Mouse (Mus musculus) embryonic facial prominence, embryonic 14.5 days (tissue): ENCODE results near the gene Sntg2. TPM values are rescaled to one million over a fixed set of nuclear protein-coding genes. Genes with fewer than 3 reads are reported as not detected.
A peak's percentile ranks its signal among the peaks of the same experiment; 100 is the strongest.

Source experiments
- ATAC-seq: fragments of 200-750 bp; cut with Nextera tagmentation; 2 replicates; pipeline ENCODE4 v1.8.0; 2017; ENCODE audit warnings: low read depth, moderate number of reproducible peaks, moderate TSS enrichment
- DNase-seq: peaks from one replicate; pipeline ENCODE4 v3.0.0-alpha.2; 2015; ENCODE audit warnings: low spot score
- H3K27ac ChIP-seq: fragments of 300-500 bp; sonication (generic); replicated peaks from 2 replicates; pipeline ENCODE4 v1.5.1; 2014; ENCODE audit warnings: low read depth, mild to moderate bottlenecking, low read length, moderate library complexity
- H3K27me3 ChIP-seq: fragments of 300-500 bp; sonication (generic); replicated peaks from 2 replicates; pipeline ENCODE4 v1.6.1; 2014; ENCODE audit warnings: low read length; ENCODE audit not compliant: control insufficient read depth, insufficient read depth
- H3K36me3 ChIP-seq: fragments of 300-500 bp; sonication (generic); 2 replicates; pipeline ENCODE4 v1.6.1; 2014; ENCODE audit warnings: low read length, mixed read lengths; ENCODE audit not compliant: control insufficient read depth, insufficient read depth
- H3K4me1 ChIP-seq: fragments of 300-500 bp; sonication (generic); 2 replicates; pipeline ENCODE4 v1.6.1; 2014; ENCODE audit warnings: antibody characterized with exemption, low read length; ENCODE audit not compliant: control insufficient read depth, insufficient read depth
- H3K4me2 ChIP-seq: fragments of 300-500 bp; sonication (generic); 2 replicates; pipeline ENCODE4 v1.6.1; 2014; ENCODE audit warnings: low read depth, mild to moderate bottlenecking, low read length, moderate library complexity, mixed read lengths
- H3K4me3 ChIP-seq: fragments of 300-500 bp; sonication (generic); 2 replicates; pipeline ENCODE4 v1.5.1; 2014; ENCODE audit warnings: low read depth, mild to moderate bottlenecking, low read length
- H3K9ac ChIP-seq: fragments of 300-500 bp; sonication (generic); 2 replicates; pipeline ENCODE4 v1.6.1; 2014; ENCODE audit warnings: low read depth, mild to moderate bottlenecking, low read length, moderate library complexity, mixed read lengths
- H3K9me3 ChIP-seq: fragments of 300-500 bp; sonication (generic); 2 replicates; pipeline ENCODE4 v1.6.1; 2016; ENCODE audit warnings: low read length; ENCODE audit not compliant: control insufficient read depth
- WGBS: fragments of 180-500 bp; shearing (Covaris S2); extraction: QIAGEN DNeasy Blood & Tissue Kit; methylation state at CpG from one replicate; pipeline ENCODE4 v1.1.7; 2014; 5-methylcytosine and 5-hydroxymethylcytosine counted together
- polyA plus RNA-seq: library from polyadenylated mRNA; unstranded; fragments of >200 nt; fragmentation: Nextera tagmentation; extraction: Ambion mirVana; gene quantifications from 2 replicates; pipeline ENCODE4 v1.2.1, GENCODE M21; 2014

Gene Sntg2
- polyA plus RNA-seq, 1 experiment from 2014 or later = 3.8 TPM

DNA sequence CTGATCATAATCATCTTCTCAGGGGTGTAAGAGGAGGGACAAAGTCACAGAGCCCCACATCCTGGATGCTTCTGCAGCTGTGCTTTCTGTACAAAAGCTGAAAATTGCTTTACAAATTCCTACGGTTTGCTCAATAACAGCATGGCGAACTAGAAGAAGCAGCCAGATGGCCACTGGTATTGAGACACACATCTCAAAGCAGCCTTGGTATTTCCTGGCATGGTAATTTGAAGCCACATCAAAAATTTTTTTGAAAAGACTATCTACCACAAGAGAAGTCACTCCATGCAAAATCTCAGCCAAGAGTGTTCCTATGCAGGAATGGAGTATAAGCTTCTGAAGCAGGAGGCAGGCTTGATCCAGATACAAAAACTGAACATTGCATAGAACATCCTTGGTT lies 195.6 kb downstream of the Sntg2 start:
- WGBS = 56% methylated on average over 2 of the region's 2 CpGs
- Histone ChIP-seq H3K4me2 (no peak overlapping the region), H3K27me3 (no peaks in the 10 kb centered on the region), H3K27ac (no peak overlapping the region), H3K4me1 (no peaks in the 10 kb centered on the region), H3K4me3 (no peak overlapping the region), H3K36me3 (no peaks in the 10 kb centered on the region), H3K9me3 (no peaks in the 10 kb centered on the region), H3K9ac (no peak overlapping the region)
- ATAC-seq = no peak
- DNase-seq = no peak

DNA sequence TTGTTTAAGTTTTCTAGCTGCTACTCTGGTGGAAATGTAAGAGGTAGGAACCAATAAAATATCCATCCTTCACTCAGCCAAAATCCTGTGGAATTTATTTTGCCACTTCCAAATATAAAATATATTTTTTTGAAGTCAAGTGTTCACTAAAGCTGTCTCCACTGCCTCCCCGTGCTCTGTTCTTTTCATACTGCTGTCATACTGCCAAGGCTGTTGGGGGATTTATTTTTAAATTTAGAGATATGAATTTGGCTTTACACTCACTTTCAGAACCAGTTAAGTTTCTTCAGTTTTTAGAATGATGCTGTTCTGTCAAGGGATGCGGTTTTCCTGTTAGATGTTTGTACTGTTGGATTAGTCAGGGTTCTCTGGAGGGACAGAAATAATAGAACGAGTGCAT lies 204.7 kb downstream of the Sntg2 start:
- DNase-seq = peak; percentile 35
- no peak overlapping the region for H3K4me2 ChIP-seq
- no peak overlapping the region for H3K4me3 ChIP-seq
- no peaks in the 10 kb centered on the region for H3K9me3 ChIP-seq
- H3K36me3 ChIP-seq = no peaks in the 10 kb centered on the region
- no peak overlapping the region for H3K27ac ChIP-seq
- H3K4me1 ChIP-seq = no peaks in the 10 kb centered on the region
- 60% methylated on average over 3 of the region's 3 CpGs for WGBS
- no peaks in the 10 kb centered on the region for H3K27me3 ChIP-seq
- no peak overlapping the region for H3K9ac ChIP-seq
- ATAC-seq = no peak

DNA sequence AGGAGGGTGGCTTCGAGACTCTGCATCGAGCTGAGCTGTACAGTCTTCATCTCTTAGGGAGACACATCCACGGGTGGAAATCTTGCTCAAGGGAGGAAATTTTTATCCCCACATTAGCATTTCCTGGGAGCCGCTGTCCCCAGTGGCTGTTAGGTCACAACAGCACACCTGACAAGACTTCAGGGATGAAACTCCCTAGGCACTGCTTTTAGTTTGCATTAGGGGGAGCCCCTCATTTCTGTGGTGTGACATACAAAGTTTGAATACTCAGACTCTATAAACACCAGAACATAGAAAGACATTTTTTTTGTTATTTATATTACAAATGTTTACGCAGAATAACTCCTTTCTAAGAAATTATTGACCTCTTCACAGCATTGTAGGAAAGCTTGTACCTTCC lies 208.6 kb downstream of the Sntg2 start:
- no peak overlapping the region for H3K27ac ChIP-seq
- H3K27me3 ChIP-seq = no peaks in the 10 kb centered on the region
- no peaks in the 10 kb centered on the region for H3K9me3 ChIP-seq
- 78% methylated on average over 5 of the region's 5 CpGs for WGBS
- DNase-seq (no peak), ATAC-seq (no peak)
- H3K4me3 ChIP-seq = no peak overlapping the region
- no peaks in the 10 kb centered on the region for H3K4me1 ChIP-seq
- no peaks in the 10 kb centered on the region for H3K36me3 ChIP-seq
- H3K9ac ChIP-seq = no peak overlapping the region
- H3K4me2 ChIP-seq = no peak overlapping the region

DNA sequence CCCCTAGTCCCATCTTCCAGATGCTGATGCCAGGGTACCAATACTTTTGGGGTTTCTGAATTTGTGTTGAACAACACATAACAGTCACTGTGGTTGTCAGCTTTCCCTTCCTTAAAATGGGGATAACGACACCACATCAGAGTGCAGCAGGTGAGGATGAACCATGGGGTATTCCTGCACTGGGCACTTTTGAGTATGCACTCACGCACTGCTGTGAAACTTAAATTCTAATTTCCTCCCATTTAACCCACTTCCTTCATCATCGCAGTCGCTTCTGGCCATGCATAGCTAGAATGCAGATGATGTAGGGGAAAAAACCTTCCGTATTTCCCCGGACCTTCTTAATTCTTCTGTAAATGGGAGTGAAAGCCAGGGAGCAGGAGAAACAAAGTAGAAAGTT lies 209.2 kb downstream of the Sntg2 start:
- no peak overlapping the region for H3K27ac ChIP-seq
- no peaks in the 10 kb centered on the region for H3K4me1 ChIP-seq
- H3K4me3 ChIP-seq = no peak overlapping the region
- ATAC-seq (no peak), DNase-seq (no peak)
- H3K27me3 ChIP-seq = no peaks in the 10 kb centered on the region
- H3K36me3 ChIP-seq = no peaks in the 10 kb centered on the region
- WGBS = 93% methylated on average over 6 of the region's 6 CpGs
- H3K9ac ChIP-seq = no peak overlapping the region
- no peak overlapping the region for H3K4me2 ChIP-seq
- no peaks in the 10 kb centered on the region for H3K9me3 ChIP-seq

DNA sequence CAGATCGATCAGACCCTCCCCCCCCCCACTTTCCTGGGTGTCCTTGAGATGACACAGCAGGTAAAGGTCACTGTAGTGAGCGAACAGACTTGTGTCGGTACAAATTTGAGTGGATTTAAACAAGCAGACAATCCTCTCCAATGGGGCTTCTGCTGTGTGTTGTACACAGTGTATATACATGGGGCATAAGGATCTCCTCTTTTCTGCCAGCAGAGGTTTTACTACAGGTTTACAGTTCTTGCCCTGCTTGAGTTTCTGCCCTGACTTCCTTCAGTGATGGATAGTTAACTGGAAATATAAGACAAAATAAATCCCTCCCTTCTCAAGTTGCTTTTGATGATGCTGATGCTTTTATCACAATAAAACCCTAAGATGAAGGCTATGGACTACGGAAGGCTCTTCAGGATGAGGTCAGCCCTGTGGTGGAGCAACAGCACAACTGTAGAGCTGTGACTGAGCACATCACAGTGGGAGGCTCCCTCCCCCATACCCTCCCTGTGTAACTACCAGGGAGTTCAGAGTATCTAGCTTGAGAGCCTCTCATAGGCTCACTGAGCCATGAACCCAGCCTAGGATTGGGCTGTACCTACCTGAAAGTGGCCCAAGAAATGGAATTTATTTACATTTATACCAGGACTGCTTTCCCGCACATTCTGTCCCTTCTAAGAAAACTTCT lies 211.3 kb downstream of the Sntg2 start:
- H3K4me1 ChIP-seq = no peaks in the 10 kb centered on the region
- no peak overlapping the region for H3K9ac ChIP-seq
- no peak overlapping the region for H3K27ac ChIP-seq
- H3K9me3 ChIP-seq = no peaks in the 10 kb centered on the region
- H3K27me3 ChIP-seq = no peaks in the 10 kb centered on the region
- H3K36me3 ChIP-seq = no peaks in the 10 kb centered on the region
- WGBS = 86% methylated on average over 5 of the region's 5 CpGs
- DNase-seq (no peak), ATAC-seq (no peak)
- H3K4me2 ChIP-seq = no peak overlapping the region
- no peak overlapping the region for H3K4me3 ChIP-seq

DNA sequence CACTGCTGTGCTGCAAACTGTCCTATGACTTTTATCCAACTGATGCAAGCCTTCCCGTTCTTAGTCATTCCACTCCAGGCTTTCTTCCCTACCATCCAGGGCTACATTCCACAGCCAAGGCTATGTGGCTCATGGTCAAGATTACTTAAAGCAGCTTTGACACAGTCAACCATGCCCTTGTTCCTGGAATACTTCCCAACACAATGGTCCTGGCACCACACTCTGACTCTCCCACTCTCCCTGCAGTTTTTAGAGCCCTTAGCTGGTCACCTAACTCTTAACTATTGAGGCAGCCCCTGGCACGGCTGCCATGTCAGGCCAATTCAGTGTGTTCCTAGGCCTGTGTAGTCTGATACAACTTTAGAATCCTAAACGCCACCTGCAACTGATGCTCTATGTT lies 212.7 kb downstream of the Sntg2 start:
- H3K27me3 ChIP-seq = no peaks in the 10 kb centered on the region
- peak; percentile 62; the same call in 1 of the 2 replicates for ATAC-seq
- H3K27ac ChIP-seq = no peak overlapping the region

DNA sequence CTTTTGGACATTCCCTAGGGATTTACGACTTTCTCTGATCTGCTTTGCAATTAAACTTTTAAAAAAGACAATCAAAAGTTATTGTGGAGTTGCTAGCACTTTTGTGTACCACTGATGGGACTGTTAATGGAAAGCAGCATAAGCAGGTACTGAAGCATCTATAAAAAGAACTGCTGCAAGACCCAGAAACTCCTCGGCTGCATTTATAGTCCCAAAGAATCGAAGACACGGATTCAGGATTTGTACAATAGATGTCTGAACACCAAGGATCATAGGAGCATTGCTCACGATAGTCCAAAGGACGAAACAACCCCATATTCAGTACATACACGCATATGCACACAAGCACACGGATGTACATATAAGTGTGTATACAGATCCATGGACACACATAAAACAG lies 213.4 kb downstream of the Sntg2 start:
- ATAC-seq (no peak), DNase-seq (no peak)
- WGBS = 84% methylated on average over 8 of the region's 8 CpGs
- no peaks in the 10 kb centered on the region for H3K36me3 ChIP-seq
- H3K9me3 ChIP-seq = no peaks in the 10 kb centered on the region
- H3K4me3 ChIP-seq = no peak overlapping the region
- H3K9ac ChIP-seq = no peak overlapping the region
- no peak overlapping the region for H3K4me2 ChIP-seq
- H3K27ac ChIP-seq = no peak overlapping the region
- H3K27me3 ChIP-seq = no peaks in the 10 kb centered on the region
- no peaks in the 10 kb centered on the region for H3K4me1 ChIP-seq

More for the DNA sequence above, 212.7 kb downstream of the Sntg2 start:
- 69% methylated on average over 3 of the region's 3 CpGs for WGBS
- no peak overlapping the region for H3K9ac ChIP-seq
- no peak overlapping the region for H3K4me3 ChIP-seq
- no peaks in the 10 kb centered on the region for H3K9me3 ChIP-seq
- no peaks in the 10 kb centered on the region for H3K36me3 ChIP-seq
- peak; percentile 51 for DNase-seq
- H3K4me2 ChIP-seq = no peak overlapping the region
- H3K4me1 ChIP-seq = no peaks in the 10 kb centered on the region

DNA sequence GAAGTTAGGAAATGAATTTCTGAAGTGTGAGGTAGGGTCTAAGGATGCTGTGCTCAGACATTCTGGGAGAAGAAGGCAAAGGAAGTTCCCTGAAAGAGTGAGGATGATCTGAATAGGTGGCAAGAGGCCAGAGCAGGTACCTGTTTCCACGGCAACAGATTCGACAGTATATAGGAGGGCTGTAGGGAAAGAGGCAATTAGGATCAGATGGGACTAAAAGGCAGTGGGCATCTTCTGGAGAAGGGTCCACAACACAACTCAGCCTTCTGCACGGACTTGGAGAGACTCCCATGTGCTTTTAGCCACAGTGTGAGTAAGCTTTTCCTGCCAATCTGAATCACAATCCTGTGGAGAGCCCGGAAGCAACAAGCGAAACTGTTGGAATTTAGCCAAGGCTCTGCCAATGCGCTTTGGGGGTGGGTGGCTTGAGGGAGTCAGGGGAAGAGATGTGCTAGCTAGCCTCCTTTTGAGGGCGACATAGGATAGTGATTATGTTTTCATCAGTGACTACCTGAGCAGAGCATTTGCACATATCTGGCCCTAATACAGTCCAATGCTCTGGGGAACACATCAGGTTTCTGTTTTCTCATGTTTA lies 219.0 kb downstream of the Sntg2 start:
- Histone ChIP-seq H3K4me3 (no peak overlapping the region), H3K4me1 (no peaks in the 10 kb centered on the region), H3K27ac (no peak overlapping the region), H3K4me2 (no peak overlapping the region), H3K9ac (no peak overlapping the region), H3K9me3 (no peaks in the 10 kb centered on the region), H3K36me3 (no peaks in the 10 kb centered on the region), H3K27me3 (no peaks in the 10 kb centered on the region)
- ATAC-seq (no peak), DNase-seq (peak; percentile 52)
- whole genome bisulfite sequencing = 42% methylated on average over 7 of the region's 7 CpGs

DNA sequence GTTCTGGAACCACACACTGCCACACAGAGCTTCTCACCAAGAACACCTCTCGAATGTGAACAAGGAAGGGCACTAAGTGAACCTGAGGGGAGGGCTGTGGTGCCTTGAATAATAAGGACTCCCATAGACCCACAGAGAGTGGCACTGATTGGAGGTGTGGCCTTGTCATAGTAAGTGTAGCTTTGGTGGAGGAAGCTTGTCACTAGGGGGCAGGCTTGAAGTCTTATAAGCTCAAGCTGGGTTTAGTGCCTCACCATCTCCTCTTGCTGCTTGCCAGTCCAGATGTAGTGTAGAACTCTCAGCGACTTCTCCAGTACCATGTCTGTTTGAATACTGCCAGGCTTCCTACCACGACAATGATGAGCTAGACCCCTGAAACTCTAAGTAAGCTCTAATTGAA lies 231.1 kb downstream of the Sntg2 start:
- Histone ChIP-seq H3K4me3 (no peak overlapping the region), H3K4me1 (no peaks in the 10 kb centered on the region), H3K9ac (no peak overlapping the region), H3K4me2 (no peak overlapping the region), H3K27ac (no peak overlapping the region), H3K9me3 (no peaks in the 10 kb centered on the region), H3K27me3 (no peaks in the 10 kb centered on the region), H3K36me3 (no peaks in the 10 kb centered on the region)
- peak; percentile 33 for DNase-seq
- ATAC-seq = no peak
- 61% methylated on average over 3 of the region's 3 CpGs for WGBS
